Mouse (Mus musculus) cerebellum, adult 9-11 months (tissue): ENCODE data around the gene Foxe3.
A peak's percentile ranks its signal among the peaks of the same experiment; 100 is the strongest.
"Not testable (repeated sequence)": the region's sequence is repeated elsewhere in the genome, so short reads cannot be mapped to it uniquely, and the experiment has no call there.

ENCODE experiments used
- DNase-seq: peaks from one replicate; pipeline ENCODE4 v3.0.0; 2022

Gene Foxe3

DNA sequence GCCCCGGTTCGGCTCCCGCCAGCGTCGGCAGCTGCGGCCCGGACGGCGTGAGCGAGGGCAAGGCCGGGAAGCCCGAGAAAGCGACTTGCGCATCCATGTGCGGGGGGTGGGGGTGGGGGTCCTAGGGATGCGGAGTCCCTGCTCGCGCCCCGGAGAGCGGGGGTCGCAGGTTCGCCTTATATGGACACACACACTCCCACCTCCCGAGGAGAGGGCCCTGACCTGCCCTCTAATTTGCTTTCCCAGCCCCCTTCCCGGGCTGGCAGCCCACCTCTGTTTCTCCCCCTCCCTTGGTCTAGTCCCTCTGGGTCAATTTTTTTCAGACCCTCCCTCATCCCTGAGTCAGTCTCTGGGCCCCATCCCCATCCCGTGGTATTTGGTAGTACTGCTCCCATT is at the start of gene Foxe3:
Gene Foxe3, minus strand, starts transcription at position 97 of the 396 bp plus-strand sequence.
- no peak for DNase-seq

DNA sequence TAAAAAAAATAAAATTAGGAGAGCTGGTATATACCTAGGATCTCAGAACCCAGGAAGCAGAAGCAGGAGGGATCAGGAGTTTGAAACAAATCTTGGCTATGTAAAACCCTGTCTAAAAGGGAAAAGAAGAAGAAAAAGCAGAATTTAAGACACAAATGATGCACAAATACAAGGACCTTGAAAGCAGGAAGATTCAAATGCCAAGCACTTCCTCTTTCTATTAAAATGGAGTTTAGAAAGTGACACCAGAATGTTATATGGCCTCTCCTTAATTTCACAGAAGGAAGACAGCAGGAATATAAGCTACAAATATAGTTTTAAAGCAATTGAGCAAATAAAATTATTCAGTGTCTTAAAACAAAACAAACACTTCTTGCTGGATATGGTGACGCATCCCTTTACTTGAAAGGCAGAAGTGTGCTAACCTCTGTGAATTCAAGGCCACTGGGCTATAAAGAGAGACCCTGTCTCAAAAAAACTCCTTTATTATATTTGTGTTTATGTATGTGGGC is 47.5 kb upstream of the Foxe3 start:
- no peak for DNase-seq

DNA sequence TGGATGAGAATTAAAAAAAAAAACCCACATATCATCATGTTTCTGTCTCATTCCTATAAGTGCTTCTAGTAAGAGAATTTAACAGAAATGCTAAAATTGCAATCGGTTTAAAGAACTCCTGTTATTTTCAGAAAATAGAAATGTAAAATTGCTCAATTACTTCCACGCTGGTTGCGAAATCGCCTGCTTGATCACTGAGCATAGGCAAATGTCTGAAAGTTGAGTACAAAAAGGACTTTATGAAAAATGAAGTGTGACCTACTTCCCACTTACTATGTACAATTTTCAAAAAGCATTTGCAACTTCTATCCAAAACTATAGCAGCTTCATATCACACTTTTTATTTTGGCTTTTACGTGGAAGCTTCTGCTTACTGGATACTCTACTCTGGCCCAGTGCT is 44.9 kb upstream of the Foxe3 start:
- no peak for DNase-seq

DNA sequence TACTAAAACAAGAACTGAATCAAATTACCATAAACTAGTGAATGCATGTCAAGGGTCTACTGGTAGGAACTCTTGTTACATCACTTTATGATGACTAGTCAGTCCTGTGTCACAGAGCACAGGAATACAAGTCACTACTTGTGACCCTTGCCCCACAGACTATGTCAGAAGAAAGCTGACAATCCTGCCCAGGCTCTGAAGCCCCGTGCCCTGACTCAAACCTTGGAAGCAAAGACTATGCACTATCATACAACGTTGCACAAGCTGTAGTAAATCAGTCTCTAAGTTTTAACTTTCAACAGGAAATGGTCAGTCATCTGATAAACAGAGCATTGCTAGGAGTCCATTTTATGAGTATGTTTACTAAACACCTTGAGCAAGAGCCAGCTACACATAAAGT is 35.1 kb upstream of the Foxe3 start:
- not testable (repeated sequence) for DNase-seq

DNA sequence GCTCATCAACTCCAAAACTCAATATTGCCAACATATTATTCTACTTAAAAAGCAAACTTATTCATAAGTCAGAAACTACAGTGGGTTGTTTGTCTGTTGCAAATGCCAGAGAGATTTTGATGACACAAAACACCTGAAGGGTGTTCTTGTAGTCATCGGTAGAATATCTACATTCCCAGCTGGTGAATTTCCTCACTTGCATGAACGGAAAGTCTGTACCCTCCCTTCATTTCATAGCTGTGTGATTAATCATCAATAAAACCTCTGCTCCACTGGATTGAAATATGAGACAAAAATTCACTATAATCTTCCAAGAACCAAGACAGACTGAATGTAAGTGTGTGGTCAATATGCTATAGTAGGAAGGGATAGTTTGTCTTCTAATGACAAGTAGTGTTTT is 33.7 kb upstream of the Foxe3 start:
- DNase-seq, result no peak

DNA sequence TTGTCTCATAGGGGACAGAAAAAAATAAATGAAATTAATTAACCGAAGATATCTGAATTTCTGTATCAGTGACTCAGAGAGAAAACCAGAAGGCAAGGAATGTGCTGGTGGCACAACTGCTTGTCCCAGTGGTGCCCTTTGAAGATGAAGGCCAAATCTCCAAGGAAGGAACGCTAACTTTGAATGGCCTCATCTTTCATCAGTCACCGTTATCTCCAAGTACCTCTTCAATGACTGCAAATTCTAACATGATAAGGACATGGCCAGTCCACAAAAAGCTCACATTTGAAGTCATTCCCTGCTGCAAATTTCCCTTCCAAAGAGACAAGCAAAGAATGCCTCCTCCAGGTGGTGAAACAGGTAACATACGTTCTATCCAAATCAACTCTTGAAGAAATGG is 33.0 kb upstream of the Foxe3 start:
- DNase-seq, result no peak

DNA sequence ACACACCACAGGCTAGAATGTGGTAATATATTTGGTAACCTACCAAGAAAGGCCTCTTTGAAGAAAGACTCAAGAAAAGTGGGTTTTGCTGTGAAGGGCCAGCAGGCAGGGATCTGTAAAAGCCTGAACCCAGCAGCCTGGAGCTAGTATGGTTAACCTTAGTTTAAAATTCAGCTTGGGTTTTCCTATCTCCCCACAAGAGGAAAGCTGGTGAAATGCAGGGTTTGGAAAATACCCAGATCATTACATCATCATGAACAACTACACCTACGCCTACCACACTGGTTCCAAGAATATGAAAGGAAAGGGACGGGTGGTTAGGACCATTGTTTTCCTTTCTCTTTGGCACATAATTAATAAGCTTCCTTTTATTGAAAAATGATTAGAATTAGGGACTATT is 32.4 kb upstream of the Foxe3 start:
- DNase-seq, result no peak

DNA sequence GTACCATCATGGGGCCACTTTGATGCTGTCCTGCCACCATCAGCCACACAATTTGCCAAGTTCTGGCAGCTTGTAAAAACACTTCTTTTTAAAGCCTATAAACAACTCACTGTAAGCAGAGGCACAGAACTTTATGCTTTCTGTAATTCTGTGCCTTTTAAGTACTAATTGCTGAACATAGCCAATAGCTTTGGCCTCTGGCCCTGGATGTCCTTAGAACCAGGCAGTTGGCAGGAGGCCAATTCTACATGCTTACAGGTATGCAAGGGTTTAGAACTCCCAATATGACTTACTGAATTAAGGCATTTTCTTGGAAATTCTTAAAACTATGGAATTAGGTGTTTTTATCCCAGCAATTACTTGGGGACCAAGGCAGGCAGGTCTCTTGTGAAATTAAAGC is 31.6 kb upstream of the Foxe3 start:
- no peak for DNase-seq

DNA sequence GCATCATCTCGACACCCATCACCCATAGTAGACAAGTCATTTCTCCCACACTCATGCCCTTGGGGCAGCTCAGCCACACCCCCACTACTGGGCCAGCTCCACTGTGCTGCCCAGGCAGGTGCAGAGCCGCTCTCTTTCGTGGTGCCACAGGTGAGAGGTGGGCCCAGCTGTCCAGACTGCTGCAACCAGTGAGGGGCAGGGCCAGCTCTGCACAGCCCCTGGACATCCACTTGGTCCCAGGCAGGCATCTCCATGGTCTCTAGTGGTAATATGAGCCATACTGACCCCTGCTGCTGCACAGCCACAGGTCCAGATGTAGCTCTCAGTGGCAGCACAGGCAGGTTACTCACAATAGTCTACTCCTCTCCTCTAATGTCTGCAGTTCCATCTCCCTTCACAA is 27.4 kb upstream of the Foxe3 start:
- DNase-seq, result no peak

DNA sequence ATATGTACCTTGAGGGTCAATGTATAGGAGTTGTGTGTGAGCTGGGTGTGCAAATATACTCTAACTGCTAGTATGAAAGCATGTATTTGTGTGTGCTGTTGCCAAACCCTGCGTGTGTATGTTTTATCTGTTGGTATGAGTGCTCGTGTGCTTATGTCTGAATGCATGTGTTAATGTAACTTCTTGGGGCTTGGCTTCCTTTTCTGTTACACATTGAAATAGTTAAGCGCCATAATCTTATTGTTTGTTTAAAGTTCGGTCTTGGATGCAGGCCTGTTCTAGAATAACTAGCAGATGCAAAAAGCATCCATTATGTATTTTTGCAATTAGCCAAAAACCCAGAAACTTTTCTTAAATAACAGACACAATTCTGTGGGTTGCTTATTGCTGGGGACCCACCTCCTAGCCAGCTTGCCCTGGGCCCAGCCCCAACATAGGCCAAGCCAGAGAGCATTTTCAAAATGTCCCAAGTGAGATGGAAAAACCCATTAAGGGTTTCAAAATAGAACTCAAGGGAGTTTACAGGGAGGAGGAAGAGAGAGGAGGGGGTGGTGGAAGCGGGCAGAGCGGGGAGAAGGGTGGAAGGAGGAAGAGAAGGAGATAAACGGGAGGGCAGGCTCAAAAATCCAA is 22.2 kb upstream of the Foxe3 start:
- DNase-seq, result no peak

DNA sequence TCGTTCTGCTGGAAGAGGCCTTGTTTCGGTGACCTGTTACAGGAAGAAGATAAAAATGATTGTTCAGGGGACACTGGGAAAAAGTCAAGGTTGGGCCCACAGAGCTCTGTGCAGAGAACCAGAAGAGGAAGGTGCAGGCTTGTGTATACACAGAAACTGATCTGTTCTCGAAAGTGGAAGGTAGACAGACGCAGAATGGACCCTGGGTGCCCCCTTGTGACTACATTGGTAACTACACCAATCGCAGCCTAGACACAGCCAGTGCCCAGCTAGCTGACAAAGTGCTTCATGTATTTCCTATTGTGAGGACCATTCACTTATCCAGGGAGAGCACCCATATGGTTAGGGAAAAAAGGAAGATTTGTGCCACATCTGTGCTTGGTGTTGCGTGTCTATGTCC is 21.6 kb upstream of the Foxe3 start:
- peak; percentile 33 for DNase-seq

DNA sequence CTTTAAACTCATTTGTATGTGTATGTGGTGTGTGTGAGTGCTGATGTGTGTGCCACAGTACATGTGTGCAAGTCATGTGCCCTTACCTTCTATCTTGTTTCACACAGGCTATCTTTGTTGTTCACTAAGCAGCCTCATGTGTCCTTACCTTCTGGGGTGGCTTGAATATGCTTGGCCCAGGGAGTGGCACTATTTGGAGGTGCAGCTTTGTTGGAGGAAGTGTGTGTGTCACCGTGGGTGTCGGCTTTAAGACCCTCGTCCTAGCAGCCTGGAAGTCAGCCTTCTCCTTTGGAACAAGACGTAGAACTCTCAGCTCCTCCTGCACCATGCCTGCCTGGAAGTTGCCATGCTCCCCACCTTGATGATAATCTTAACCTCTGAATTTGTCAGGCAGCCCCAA is 20.6 kb upstream of the Foxe3 start:
- no peak for DNase-seq

DNA sequence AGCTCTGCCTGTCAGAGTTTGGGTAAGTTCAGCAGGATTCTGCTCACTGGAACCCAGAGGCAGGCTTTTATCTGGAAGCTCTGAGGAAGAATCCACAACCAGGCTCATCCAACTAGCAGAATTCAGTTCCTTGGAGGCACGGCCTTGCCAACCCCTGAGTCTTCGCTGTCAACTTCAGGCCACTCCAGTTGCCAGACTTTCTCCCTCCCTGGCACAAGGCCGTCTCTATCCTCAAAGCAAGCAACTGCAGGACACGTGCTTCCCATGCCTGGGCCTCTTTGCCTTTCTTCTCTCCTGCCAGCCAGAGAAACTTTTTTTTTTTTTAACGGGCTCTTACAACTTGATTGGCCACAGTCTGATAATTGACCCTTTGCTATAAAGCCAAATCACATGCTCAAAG is 19.2 kb upstream of the Foxe3 start:
- DNase-seq, result no peak

DNA sequence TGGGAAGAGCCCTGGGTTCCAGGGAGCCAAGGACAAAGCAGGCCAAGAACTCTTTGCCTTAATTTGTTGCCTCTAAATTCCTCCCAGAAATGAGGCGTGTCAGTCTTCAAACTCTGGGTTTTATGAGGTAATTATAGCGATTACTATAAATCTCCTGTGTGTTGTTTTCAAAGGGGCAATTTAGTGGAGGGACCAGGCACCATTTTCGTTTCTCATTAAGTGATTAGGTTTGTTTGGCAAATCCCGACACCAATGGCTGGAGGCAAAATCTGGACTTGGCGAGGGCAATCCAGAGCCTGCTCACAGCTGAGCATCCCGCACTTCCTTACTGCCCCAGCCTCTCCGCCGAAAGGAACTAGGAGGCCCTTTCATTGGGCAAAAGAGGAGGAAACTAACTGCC is 16.8 kb upstream of the Foxe3 start:
- no peak for DNase-seq

DNA sequence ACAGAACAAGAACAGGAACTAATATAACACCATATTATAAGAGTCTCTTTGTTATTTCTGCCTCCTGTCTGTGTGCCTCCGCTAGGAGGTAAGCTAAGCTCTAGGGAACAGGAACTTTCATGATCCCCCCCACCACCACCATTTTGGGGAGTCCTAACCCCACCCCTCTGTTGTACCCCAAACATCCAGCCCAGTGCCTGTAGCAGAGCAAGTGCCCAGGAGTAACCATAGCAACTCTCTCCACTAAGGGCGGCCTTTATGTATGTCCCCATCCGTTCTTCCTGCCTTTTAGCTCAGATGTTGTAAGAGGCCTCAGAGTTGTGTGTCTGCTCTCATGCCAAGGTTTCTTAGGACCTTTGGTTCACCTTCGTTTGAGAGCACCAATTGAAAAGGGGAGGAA is 16.3 kb upstream of the Foxe3 start:
- DNase-seq, result no peak

DNA sequence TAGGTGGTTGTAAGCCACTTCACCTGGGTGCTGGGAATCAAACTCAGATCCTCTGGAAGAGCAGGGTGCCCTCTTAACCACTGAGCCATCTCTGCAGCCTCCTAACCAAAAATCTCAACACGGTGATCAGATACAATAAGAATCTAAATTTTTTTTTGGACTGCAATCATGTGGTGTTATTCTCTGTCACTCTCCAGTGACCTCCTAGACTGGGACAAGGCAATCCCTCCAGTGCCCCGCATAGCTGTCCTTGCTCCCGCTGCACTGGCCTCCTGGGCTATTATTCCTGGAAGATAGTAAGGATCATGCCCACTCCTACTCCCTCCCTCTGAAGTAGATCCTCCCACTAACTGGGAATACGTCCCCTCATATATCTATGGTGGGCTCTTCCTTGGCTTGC is 15.5 kb upstream of the Foxe3 start:
- DNase-seq, result no peak

DNA sequence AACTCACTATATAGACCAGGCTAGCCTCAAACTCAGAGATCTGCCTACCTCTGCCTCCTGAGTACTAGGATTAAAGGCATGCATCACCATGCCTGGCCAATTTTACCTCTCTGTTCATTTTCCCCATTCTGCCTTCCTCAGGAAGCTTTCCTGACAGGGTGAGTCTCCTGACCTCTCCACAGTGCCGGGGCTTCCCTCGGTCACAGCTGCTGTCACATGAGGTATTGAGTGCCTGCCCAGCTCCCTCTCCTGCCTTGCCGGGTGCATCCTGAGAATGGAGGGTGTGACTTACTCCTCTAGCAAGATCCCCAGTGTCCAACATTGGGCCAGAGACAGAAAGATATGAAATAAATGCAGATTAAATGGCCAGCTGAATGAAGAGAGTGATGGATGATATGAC is 12.4 kb upstream of the Foxe3 start:
- no peak for DNase-seq

DNA sequence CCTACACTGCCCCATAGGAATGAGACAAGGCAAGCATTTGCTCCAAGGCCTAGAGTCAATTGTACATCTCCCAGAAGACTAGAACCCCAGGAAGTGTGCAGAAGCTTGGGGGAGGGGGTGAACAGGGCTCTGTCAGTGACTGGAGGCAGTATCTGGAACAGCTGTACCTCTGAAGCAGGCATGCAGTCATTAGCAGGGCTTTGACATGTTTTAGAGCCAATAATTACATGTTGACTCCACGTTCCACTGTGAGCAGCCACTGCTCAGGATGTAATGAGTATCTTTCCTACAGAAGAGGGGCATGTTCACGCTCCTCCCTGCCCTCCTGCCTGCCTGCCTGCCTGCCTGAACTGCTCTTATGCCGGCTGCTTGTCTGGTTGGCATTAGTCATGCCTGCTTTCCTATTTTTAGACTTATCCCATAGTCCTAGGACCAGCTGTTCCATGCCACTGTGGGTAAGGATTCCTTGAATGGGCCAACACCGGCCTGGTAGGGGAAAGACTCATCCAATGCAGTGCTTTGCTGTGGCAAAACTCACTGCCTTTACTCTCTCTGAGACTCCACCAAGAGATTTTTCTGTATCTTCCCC is 11.7 kb upstream of the Foxe3 start:
- no peak for DNase-seq

DNA sequence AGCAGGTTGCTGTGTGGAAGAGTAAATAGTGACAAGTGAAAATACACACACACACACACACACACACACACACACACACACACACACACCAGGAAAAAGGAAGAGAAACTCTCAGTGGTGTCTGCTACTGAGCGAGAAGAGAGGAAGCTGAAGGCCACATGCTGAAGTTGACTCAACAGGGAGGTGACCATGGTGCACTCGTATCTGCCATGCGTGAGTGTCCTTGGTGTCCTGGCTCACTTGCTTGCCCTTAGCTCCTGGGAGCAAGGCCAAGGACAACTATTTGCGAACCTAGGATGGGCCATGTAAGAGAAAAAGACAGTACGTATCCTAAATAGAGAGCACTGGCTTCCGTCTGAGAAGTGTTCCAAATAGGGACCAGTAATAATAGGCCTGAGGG is 8.4 kb upstream of the Foxe3 start:
- DNase-seq, result no peak

DNA sequence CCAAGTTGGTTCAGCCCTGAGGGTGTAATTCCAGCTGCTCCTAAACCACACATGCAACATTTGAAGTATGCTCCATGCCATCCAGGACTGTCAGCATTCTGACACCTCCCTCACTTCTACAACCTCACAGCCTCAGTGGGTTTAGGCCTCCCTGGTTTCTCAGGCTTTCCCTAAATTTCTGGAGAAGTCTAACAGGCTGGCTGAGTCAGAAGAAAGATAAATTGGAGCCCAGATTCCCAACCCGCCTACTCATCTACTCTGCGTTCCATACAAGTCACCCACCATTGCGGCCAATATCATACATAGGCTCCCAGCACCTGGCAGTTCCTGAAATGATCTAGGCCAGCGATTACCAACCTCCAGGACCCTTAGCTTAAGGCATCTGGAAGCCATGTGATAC is 6.9 kb upstream of the Foxe3 start:
- no peak for DNase-seq

DNA sequence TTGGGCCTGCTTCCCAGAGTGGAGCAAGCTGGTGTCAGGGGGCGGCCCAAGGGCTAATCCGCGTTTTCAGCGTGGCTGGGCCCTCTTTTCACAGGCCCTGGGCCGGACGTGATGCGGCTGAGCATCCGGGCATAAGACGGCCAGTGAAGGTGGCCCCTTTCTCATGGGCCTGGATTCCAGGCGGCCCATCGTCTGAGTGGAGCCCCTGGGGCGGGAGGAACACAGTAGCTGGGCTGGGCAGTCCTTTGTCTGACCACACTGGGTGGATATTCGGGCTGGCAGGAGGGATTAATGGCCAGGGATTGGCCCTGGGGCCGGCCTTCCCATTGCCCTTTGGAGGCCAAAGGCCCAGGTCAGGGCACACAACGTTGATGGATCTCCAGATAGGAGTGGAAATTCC is 3.3 kb upstream of the Foxe3 start:
- no peak for DNase-seq

DNA sequence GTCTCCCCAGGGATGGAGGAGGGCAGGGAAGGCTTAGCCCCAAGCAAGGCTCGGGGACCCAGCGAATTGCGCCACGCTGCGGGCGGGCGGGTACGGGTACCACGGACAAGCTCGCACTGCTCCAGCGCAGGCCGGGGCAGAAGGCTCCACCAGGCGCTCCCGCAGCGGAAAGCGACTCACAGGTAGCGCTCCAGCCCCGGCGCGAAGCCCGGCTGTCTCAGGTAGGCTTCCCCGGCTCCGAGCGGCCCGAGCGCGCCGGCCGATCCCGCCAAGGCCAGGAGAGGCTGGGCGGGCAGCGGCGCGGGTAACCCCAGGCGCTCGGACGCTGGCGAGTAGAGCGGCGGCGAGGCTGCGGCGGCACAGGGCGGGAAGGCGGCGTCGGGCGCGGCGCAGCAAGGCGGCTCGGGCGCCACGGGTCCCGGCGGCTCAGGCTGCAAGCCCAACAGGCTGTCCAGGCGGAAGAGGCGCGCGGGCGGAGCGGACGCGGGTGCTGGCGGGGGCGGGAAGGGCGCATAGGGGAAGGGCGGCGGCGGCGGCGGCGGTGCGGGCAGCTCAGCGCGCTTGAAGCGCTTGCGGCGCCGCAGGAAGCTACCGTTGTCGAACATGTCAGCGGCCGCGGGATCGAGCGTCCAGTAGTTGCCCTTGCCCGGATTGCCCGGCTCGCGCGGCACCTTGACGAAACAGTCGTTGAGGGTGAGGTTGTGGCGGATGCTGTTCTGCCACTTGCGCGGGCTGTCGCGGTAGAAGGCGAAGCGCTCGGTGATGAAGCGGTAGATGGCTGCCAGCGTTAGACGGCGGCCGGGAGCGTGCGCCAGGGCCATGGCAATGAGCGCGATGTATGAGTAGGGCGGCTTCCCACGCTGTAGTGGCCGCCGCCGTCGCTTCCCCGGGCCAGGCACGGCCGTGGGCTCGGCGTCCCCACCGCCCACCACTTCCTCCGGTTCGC is 569 bp downstream of the Foxe3 start:
- DNase-seq, result no peak

DNA sequence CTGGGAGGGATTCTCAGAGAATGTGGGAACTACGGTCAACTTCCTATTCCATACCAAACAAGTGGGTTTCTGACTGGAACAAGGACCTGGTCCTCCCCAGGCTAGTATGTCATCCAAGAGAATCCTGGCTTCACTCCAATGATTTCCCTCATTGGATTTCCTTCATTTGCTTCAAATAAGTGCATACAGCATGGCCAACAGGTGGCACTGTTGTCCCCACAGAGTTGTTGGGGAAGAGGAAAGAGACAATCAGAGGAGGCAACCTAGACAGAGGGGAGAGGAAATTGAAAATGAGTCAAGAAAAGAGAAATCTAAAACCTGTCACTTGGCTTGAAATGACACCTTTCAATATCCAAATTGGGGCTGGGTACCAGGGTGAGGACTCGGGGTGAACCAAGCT is 8.7 kb downstream of the Foxe3 start:
- DNase-seq, result no peak

DNA sequence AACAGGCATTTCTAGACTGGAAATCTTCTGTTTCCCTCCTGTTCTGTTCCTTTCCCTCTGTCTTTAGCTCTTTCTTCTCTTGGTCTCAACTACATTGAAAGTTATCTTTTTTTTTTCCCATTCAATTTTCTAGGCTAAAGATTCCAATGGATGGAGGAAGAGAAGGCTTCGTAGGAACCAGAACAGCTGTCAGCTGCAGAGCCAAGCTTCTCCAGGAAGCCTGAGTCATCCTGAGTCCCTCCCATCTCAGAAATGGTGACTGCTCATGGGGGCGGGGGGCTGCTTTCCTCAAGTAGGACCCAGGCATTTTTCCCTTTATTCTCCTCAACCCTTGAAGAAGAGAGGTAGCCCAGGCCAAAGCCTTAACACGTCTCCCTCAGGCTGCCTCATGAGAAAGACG is 9.8 kb downstream of the Foxe3 start:
- no peak for DNase-seq
